Mouse (Mus musculus) embryonic fibroblast, embryonic 13.5 days (primary cell): ENCODE data around the gene Gm960.

ENCODE experiments used
- CTCF ChIP-seq: IDR thresholded peaks from 2 replicates; pipeline ENCODE4 v1.5.1; 2011; ENCODE audit warnings: mild to moderate bottlenecking, control low read depth, low read length, moderate library complexity, borderline replicate concordance; ENCODE audit not compliant: insufficient read depth
- POLR2A ChIP-seq: IDR thresholded peaks from 2 replicates; pipeline ENCODE4 v1.6.1; 2011; ENCODE audit warnings: low read depth, mild to moderate bottlenecking, control low read depth, low read length, moderate library complexity

DNA sequence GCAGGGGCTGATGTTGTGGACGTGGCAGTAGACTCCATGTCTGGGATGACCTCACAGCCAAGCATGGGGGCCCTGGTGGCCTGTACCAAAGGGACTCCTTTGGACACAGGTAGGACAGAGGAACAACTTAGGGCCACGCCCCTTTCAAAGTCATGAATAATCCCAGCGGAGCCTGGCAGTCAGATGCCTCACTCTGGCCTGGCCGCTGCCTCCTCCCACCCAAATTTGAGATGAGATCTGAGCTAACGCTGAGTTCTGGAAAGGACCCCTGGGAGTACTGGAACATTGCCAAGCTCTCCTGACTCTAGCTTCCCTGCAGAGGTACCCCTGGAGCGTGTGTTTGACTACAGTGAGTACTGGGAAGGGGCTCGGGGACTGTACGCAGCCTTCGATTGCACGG, 79.0 kb downstream of the Gm960 start:
- TF ChIP-seq CTCF (no peak), POLR2A (no peak)
